In genomic region chr2:6538031-6538430, GRCm38 (mm10) we compare ENCODE assay signal across 26 mouse cellular contexts.
DNase-seq lines count a peak whose midpoint lies in the region; ATAC-seq and TF ChIP-seq lines count a peak whose summit lies in the region.
"Had no signal": no experiment of that assay in that cellular context is flagged by ENCODE, and none has a peak within 500 bp of the region (broad histone marks: within the 10 kb centered on the region; RNA-seq: fewer than 3 reads in every experiment).

No protein-coding gene starts in this region.

- DNase-seq in forebrain, embryonic 10.5 days (ENCODE audit: extremely low spot score, low spot score): no peak
- peak; percentile 25 for DNase-seq in midbrain, postnatal 0 days (ENCODE audit: low spot score)
- no peak for DNase-seq in midbrain, embryonic 14.5 days
- no peak for DNase-seq in spleen, adult 12 weeks (ENCODE audit: low spot score)
- DNase-seq: adrenal gland, postnatal 14 days; cerebellum, adult 8-10 months; cerebellum, postnatal 36 days; embryo, embryonic 11 days; gastrocnemius, postnatal 10 days; heart, postnatal 36 days; kidney, postnatal 25 days; liver, postnatal 0 days; right cerebral cortex, postnatal 4 days; thymus, adult 2 months; thymus, postnatal 4 days had no signal

- no peak overlapping the region for H3K4me3 ChIP-seq in forebrain, embryonic 13.5 days
- H3K4me3 ChIP-seq in forebrain, embryonic 10.5 days: no peak overlapping the region
- no peak overlapping the region for H3K4me3 ChIP-seq in hindbrain, embryonic 15.5 days
- no peak overlapping the region for H3K4me3 ChIP-seq in hindbrain, embryonic 12.5 days
- H3K4me3 ChIP-seq in midbrain, postnatal 0 days (ENCODE audit: low read depth, low read length): no peak overlapping the region
- H3K4me3 ChIP-seq in midbrain, embryonic 14.5 days (replicated peaks; ENCODE audit: low read depth, low read length): no peak overlapping the region
- H3K4me3 ChIP-seq in forebrain, embryonic 16.5 days (replicated peaks; ENCODE audit: low read length): no peak overlapping the region
- H3K4me3 ChIP-seq: embryonic facial prominence, embryonic 13.5 days; erythroblast, embryonic 14.5 days; limb, embryonic 12.5 days; stomach, embryonic 15.5 days had no signal

- H3K9me3 ChIP-seq in forebrain, embryonic 13.5 days (replicated peaks): no peaks in the 10 kb centered on the region
- no peaks in the 10 kb centered on the region for H3K9me3 ChIP-seq in forebrain, embryonic 10.5 days
- no peaks in the 10 kb centered on the region for H3K9me3 ChIP-seq in hindbrain, embryonic 15.5 days
- H3K9me3 ChIP-seq in hindbrain, embryonic 12.5 days (replicated peaks): no peaks in the 10 kb centered on the region
- H3K9me3 ChIP-seq in midbrain, postnatal 0 days (ENCODE audit: low read length): no peaks in the 10 kb centered on the region
- no peaks in the 10 kb centered on the region for H3K9me3 ChIP-seq in midbrain, embryonic 14.5 days (ENCODE audit: control insufficient read depth, low read length)
- H3K9me3 ChIP-seq in forebrain, embryonic 16.5 days (ENCODE audit: control insufficient read depth, low read length): no peaks in the 10 kb centered on the region
- H3K9me3 ChIP-seq: embryonic facial prominence, embryonic 13.5 days; limb, embryonic 12.5 days; stomach, embryonic 15.5 days had no signal

- no peak for TF ChIP-seq CTCF in midbrain, postnatal 0 days (IDR thresholded peaks at IDR 0.05)

- peaks cover 21% of the 10 kb centered on the region for H3K36me3 ChIP-seq in forebrain, embryonic 13.5 days (ENCODE audit: poor library complexity, severe bottlenecking)
- H3K36me3 ChIP-seq in forebrain, embryonic 10.5 days (replicated peaks): 0 out of 2 replicates have a peak, but pooled peaks cover 6% of the 10 kb centered on the region
- H3K36me3 ChIP-seq in hindbrain, embryonic 15.5 days: no peaks in the 10 kb centered on the region
- H3K36me3 ChIP-seq in hindbrain, embryonic 12.5 days: no peaks in the 10 kb centered on the region
- peaks cover 2% of the 10 kb centered on the region; the same call in 1 of the 2 replicates for H3K36me3 ChIP-seq in midbrain, postnatal 0 days (ENCODE audit: insufficient read depth, low read length)
- H3K36me3 ChIP-seq in midbrain, embryonic 14.5 days (ENCODE audit: control insufficient read depth, insufficient read depth, low read length): peaks cover 11% of the 10 kb centered on the region
- 0 out of 2 replicates have a peak, but pooled peaks cover 8% of the 10 kb centered on the region for H3K36me3 ChIP-seq in forebrain, embryonic 16.5 days (ENCODE audit: control insufficient read depth, insufficient read depth)
- H3K36me3 ChIP-seq: embryonic facial prominence, embryonic 13.5 days; limb, embryonic 12.5 days; stomach, embryonic 15.5 days had no signal

- H3K27ac ChIP-seq in forebrain, embryonic 13.5 days: 0 out of 2 replicates have a peak overlapping the region, but pooled peaks have one; percentile 10
- H3K27ac ChIP-seq in forebrain, embryonic 10.5 days: no peak overlapping the region
- no peak overlapping the region for H3K27ac ChIP-seq in hindbrain, embryonic 15.5 days (replicated peaks)
- H3K27ac ChIP-seq in hindbrain, embryonic 12.5 days: no peak overlapping the region
- no peak overlapping the region for H3K27ac ChIP-seq in midbrain, postnatal 0 days (ENCODE audit: low read depth, low read length)
- H3K27ac ChIP-seq in midbrain, embryonic 14.5 days (replicated peaks; ENCODE audit: low read depth, low read length): no peak overlapping the region
- H3K27ac ChIP-seq in forebrain, embryonic 16.5 days (ENCODE audit: low read length): peak overlapping the region; percentile 51; the same call in 1 of the 2 replicates
- H3K27ac ChIP-seq: embryonic facial prominence, embryonic 13.5 days; limb, embryonic 12.5 days; macrophage; stomach, embryonic 15.5 days had no signal

- H3K27me3 ChIP-seq in forebrain, embryonic 13.5 days: no peaks in the 10 kb centered on the region
- H3K27me3 ChIP-seq in forebrain, embryonic 10.5 days (ENCODE audit: poor library complexity, severe bottlenecking): no peaks in the 10 kb centered on the region
- no peaks in the 10 kb centered on the region for H3K27me3 ChIP-seq in hindbrain, embryonic 15.5 days
- no peaks in the 10 kb centered on the region for H3K27me3 ChIP-seq in hindbrain, embryonic 12.5 days
- H3K27me3 ChIP-seq in midbrain, postnatal 0 days (ENCODE audit: insufficient read depth, low read length): no peaks in the 10 kb centered on the region
- H3K27me3 ChIP-seq in midbrain, embryonic 14.5 days (ENCODE audit: control insufficient read depth, insufficient read depth, low read length): no peaks in the 10 kb centered on the region
- H3K27me3 ChIP-seq in forebrain, embryonic 16.5 days (replicated peaks; ENCODE audit: control insufficient read depth, insufficient read depth, low read length): no peaks in the 10 kb centered on the region
- H3K27me3 ChIP-seq: embryonic facial prominence, embryonic 13.5 days; limb, embryonic 12.5 days; stomach, embryonic 15.5 days had no signal

- H3K4me1 ChIP-seq in forebrain, embryonic 13.5 days: peaks cover 5% of the 10 kb centered on the region
- H3K4me1 ChIP-seq in forebrain, embryonic 10.5 days: no peaks in the 10 kb centered on the region
- peaks cover 3% of the 10 kb centered on the region; the same call in 1 of the 2 replicates for H3K4me1 ChIP-seq in hindbrain, embryonic 15.5 days (replicated peaks)
- H3K4me1 ChIP-seq in hindbrain, embryonic 12.5 days: 0 out of 2 replicates have a peak, but pooled peaks cover 4% of the 10 kb centered on the region
- no peaks in the 10 kb centered on the region for H3K4me1 ChIP-seq in midbrain, postnatal 0 days (ENCODE audit: insufficient read depth, low read length)
- no peaks in the 10 kb centered on the region for H3K4me1 ChIP-seq in midbrain, embryonic 14.5 days (ENCODE audit: control insufficient read depth, insufficient read depth, low read length)
- H3K4me1 ChIP-seq in forebrain, embryonic 16.5 days (replicated peaks; ENCODE audit: control insufficient read depth, insufficient read depth, low read length): peaks cover 11% of the 10 kb centered on the region
- H3K4me1 ChIP-seq: embryonic facial prominence, embryonic 13.5 days; stomach, embryonic 15.5 days had no signal

- no peak overlapping the region for H3K4me2 ChIP-seq in forebrain, embryonic 13.5 days
- no peak overlapping the region for H3K4me2 ChIP-seq in hindbrain, embryonic 15.5 days
- H3K4me2 ChIP-seq in hindbrain, embryonic 12.5 days (replicated peaks): no peak overlapping the region
- H3K4me2 ChIP-seq in midbrain, postnatal 0 days (ENCODE audit: low read depth, low read length, poor library complexity, severe bottlenecking): no peak overlapping the region
- H3K4me2 ChIP-seq in midbrain, embryonic 14.5 days (ENCODE audit: low read length): no peak overlapping the region
- H3K4me2 ChIP-seq in forebrain, embryonic 16.5 days (ENCODE audit: low read length): no peak overlapping the region
- H3K4me2 ChIP-seq: embryonic facial prominence, embryonic 13.5 days; limb, embryonic 12.5 days; liver, embryonic 11.5 days; stomach, embryonic 15.5 days had no signal

- H3K9ac ChIP-seq in forebrain, embryonic 13.5 days: no peak overlapping the region
- H3K9ac ChIP-seq in hindbrain, embryonic 15.5 days: no peak overlapping the region
- no peak overlapping the region for H3K9ac ChIP-seq in hindbrain, embryonic 12.5 days
- no peak overlapping the region for H3K9ac ChIP-seq in midbrain, postnatal 0 days (replicated peaks; ENCODE audit: low read length, poor library complexity, severe bottlenecking)
- H3K9ac ChIP-seq in midbrain, embryonic 14.5 days (replicated peaks; ENCODE audit: low read length): no peak overlapping the region
- no peak overlapping the region for H3K9ac ChIP-seq in forebrain, embryonic 16.5 days (replicated peaks; ENCODE audit: low read depth, low read length)
- H3K9ac ChIP-seq: embryonic facial prominence, embryonic 13.5 days; limb, embryonic 12.5 days; liver, postnatal 0 days; stomach, embryonic 15.5 days had no signal

- 0 out of 2 replicates have a peak, but pooled peaks have one; percentile 19 for ATAC-seq in forebrain, embryonic 13.5 days
- ATAC-seq in hindbrain, embryonic 15.5 days (ENCODE audit: low FRiP score, low read depth): 0 out of 2 replicates have a peak, but pooled peaks have one; percentile 28
- ATAC-seq in hindbrain, embryonic 12.5 days (ENCODE audit: low FRiP score): no peak
- no peak for ATAC-seq in midbrain, postnatal 0 days (ENCODE audit: low FRiP score)
- ATAC-seq in midbrain, embryonic 14.5 days (ENCODE audit: low FRiP score, low TSS enrichment): no peak
- ATAC-seq in forebrain, embryonic 16.5 days: peak; percentile 20
- ATAC-seq: intestine, postnatal 0 days; liver, postnatal 0 days had no signal

Comparison
In these comparisons a context has a peak if more than half of its experiments do, and no peak if none do; other contexts are left out.
1. ATAC-seq: peak in forebrain, embryonic 13.5 days (single experiment), hindbrain, embryonic 15.5 days (single experiment) and forebrain, embryonic 16.5 days (single experiment); none in hindbrain, embryonic 12.5 days (single experiment), midbrain, postnatal 0 days (single experiment) and midbrain, embryonic 14.5 days (single experiment).
2. H3K27ac ChIP-seq: peak in forebrain, embryonic 13.5 days (single experiment) and forebrain, embryonic 16.5 days (single experiment); none in forebrain, embryonic 10.5 days (single experiment), hindbrain, embryonic 15.5 days (single experiment), hindbrain, embryonic 12.5 days (single experiment), midbrain, postnatal 0 days (single experiment) and midbrain, embryonic 14.5 days (single experiment).